Mouse (Mus musculus): ENCODE data around the gene Ndufa3. TPM values are rescaled to one million over a fixed set of nuclear protein-coding genes. Genes with fewer than 3 reads are reported as not detected.

The Ndufa3 gene
- total and polyA plus RNA-seq, 3 experiments: 180 to 246 TPM; not detected in 1

- Histone ChIP-seq H3K36me3 (ENCODE audit: control insufficient read depth in 1 of 2, insufficient read depth in 2 of 2, low read length in 2 of 2) (peaks cover 2 to 29% of the 10 kb centered on the region in 2 experiments), H3K9me3 (replicated peaks; ENCODE audit: insufficient read depth, low read length) (no peaks in the 10 kb centered on the region), H3K27me3 (ENCODE audit: control insufficient read depth in 1 of 2, insufficient read depth in 2 of 2, low read length in 2 of 2) (no peaks in the 10 kb centered on the region), H3K79me2 (ENCODE audit: control insufficient read depth, insufficient read depth, low read length, poor library complexity) (peaks cover 32% of the 10 kb centered on the region), H3K4me1 (ENCODE audit: control insufficient read depth in 1 of 2, insufficient read depth in 2 of 2, low read length in 2 of 2) (peaks cover 3 to 33% of the 10 kb centered on the region in 2 experiments), H3K4me3 (ENCODE audit: control insufficient read depth in 1 of 2, insufficient read depth in 1 of 2, low read depth in 2 of 2, low read length in 2 of 2) (no peak overlapping the region; a peak in 1 of 4 replicates), H3K27ac (ENCODE audit: control insufficient read depth, low read depth, low read length) (peak overlapping the region; percentile 46), H3K9ac (ENCODE audit: control insufficient read depth, low read depth, low read length, poor library complexity, severe bottlenecking) (peak overlapping the region; percentile 28; the same call in 1 of the 2 replicates)
- peak; percentile 89 for DNase-seq (ENCODE audit: low read depth, low spot score)
- TF ChIP-seq JUND (IDR thresholded peaks at IDR 0.05; ENCODE audit: low read depth, low read length) (no peak), MYB (IDR thresholded peaks at IDR 0.05; ENCODE audit: low read depth, low read length) (no peak), RCOR1 (IDR thresholded peaks at IDR 0.05; ENCODE audit: low read depth, low read length) (peak; percentile 96), MXI1 (IDR thresholded peaks at IDR 0.05; ENCODE audit: low read depth, low read length) (no peak), USF1 (IDR thresholded peaks at IDR 0.05; ENCODE audit: low read depth, low read length) (no peak), GATA1 (IDR thresholded peaks at IDR 0.05; ENCODE audit: low read depth, low read length) (peak; percentile 80), ETS1 (IDR thresholded peaks at IDR 0.05; ENCODE audit: low read depth, low read length) (peak; percentile 51), MAZ (IDR thresholded peaks at IDR 0.05; ENCODE audit: low read depth, low read length) (no peak), MAFK (IDR thresholded peaks at IDR 0.05; ENCODE audit: borderline replicate concordance, low read depth, low read length) (no peak), TAL1 (IDR thresholded peaks at IDR 0.05; ENCODE audit: low read length) (no peak), NRF1 (IDR thresholded peaks at IDR 0.05; ENCODE audit: insufficient read depth, low read depth, low read length, poor library complexity, severe bottlenecking) (no peak), POLR2AphosphoS5 (IDR thresholded peaks at IDR 0.05; ENCODE audit: borderline replicate concordance, low read depth, low read length) (no peak), SIN3A (IDR thresholded peaks at IDR 0.05; ENCODE audit: low read length) (peak; percentile 63), GABPA (IDR thresholded peaks at IDR 0.05; ENCODE audit: low read depth, low read length) (no peak), ELF1 (IDR thresholded peaks at IDR 0.05; ENCODE audit: low read depth, low read length) (no peak), ZKSCAN1 (IDR thresholded peaks at IDR 0.05; ENCODE audit: low read depth, low read length) (no peak), ZNF384 (IDR thresholded peaks at IDR 0.05; ENCODE audit: low read depth, low read length) (no peak), EP300 (IDR thresholded peaks at IDR 0.05; ENCODE audit: low read depth in 1 of 2, low read length in 2 of 2) (peak; percentile 48 to 62; a peak in 2 of 4 replicates), RAD21 (IDR thresholded peaks at IDR 0.05; ENCODE audit: low read depth, low read length) (no peak), ZC3H11A (IDR thresholded peaks at IDR 0.05; ENCODE audit: low read depth, low read length) (no peak), USF2 (IDR thresholded peaks at IDR 0.05; ENCODE audit: borderline replicate concordance in 1 of 2, insufficient read depth in 1 of 2, low read depth in 1 of 2, low read length in 2 of 2) (no peak), BHLHE40 (IDR thresholded peaks at IDR 0.05; ENCODE audit: borderline replicate concordance, low read depth, low read length) (no peak)
These were observed 26.2 kb downstream of the Ndufa3 start for GRCm38 (mm10) chr7:3643412-3643811.
